Mouse (Mus musculus): ENCODE results near the gene Nlgn2.

The Nlgn2 gene

GRCm38 (mm10) chr11:69797924-69798323, 39.7 kb downstream of the Nlgn2 start:
- DNase-seq (ENCODE audit: extremely low spot score, low read depth, low spot score), result no peak

- no peak for DNase-seq (ENCODE audit: extremely low spot score, low read depth, low spot score)
Observed at GRCm38 (mm10) chr11:69795983-69796435, 41.6 kb downstream of the Nlgn2 start.

- peak; percentile 61 for DNase-seq (ENCODE audit: extremely low spot score, low read depth, low spot score)
Observed at GRCm38 (mm10) chr11:69795168-69795982, 42.2 kb downstream of the Nlgn2 start, which contains the start of gene Chrnb1. Gene Chrnb1, minus strand, starts transcription at chr11:69795943.

- no peak for DNase-seq (ENCODE audit: extremely low spot score, low read depth, low spot score)
Observed at GRCm38 (mm10) chr11:69793429-69793828, 44.2 kb downstream of the Nlgn2 start.

DNA sequence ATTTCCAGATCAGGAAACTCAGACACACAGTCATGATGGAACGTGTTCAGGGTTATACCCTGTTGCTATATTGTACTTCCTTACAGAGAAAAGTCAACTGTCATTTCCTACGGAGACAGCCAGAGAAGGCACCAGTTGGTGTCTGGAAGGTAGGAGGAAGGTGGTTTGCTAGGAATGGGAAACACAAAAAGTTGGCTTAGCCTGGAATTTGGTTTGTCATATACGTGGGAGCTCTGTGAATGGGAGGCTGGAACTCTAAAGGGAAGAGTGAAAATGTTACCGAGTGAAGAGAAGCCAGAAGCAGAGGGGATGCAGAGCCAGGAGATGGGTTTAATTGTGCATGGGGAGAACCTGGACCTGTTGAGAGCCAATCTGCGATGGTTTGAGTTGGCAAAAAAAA, 46.2 kb downstream of the Nlgn2 start:
- no peak for DNase-seq (ENCODE audit: extremely low spot score, low read depth, low spot score)

DNA sequence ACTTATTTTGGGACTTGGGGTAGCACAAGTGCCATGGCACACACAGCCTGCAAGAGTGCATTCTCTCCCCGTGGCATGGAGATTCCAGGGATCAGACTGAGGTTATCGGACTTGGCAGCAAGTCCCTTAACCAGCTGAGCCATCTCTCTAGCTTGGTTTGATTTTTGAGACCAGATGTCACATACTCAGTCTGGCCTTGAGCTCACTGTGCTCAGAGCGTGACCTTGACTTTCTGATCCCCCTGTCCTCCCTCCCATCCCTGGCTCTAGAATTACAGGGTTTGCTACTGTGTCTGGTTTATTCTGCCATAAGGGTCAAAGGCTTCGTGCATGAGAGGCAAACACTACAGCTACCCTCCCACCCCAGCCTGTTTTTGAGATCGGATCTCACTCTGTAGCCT, 48.2 kb downstream of the Nlgn2 start:
- DNase-seq (ENCODE audit: extremely low spot score, low read depth, low spot score), result no peak

GRCm38 (mm10) chr11:69787306-69787705, 50.3 kb downstream of the Nlgn2 start:
- DNase-seq (ENCODE audit: extremely low spot score, low read depth, low spot score), result no peak

DNA sequence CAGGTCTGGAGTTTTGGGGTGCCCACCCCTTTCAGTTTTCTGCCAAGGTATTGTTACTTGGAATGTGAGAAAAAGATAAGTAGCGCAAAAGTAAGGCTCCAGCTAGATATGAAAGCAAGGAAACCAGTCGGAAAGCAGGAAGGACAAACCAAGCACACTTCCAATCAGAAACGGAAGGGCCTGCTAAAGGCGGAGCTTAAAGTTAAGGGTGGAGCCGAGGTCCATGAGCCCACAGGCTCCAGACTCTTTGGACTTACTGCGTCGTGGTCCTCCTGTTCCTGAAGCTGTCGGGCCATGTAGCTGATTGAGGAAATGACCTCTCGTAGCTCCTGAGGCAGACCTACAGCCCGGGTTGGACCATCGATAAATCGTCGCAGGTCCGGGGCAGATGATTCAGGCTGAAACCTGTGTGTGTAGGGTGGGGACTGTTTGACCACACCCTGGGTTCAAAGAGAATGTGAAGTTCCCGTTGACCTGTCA, 52.8 kb downstream of the Nlgn2 start:
- no peak for DNase-seq (ENCODE audit: extremely low spot score, low read depth, low spot score)

DNA sequence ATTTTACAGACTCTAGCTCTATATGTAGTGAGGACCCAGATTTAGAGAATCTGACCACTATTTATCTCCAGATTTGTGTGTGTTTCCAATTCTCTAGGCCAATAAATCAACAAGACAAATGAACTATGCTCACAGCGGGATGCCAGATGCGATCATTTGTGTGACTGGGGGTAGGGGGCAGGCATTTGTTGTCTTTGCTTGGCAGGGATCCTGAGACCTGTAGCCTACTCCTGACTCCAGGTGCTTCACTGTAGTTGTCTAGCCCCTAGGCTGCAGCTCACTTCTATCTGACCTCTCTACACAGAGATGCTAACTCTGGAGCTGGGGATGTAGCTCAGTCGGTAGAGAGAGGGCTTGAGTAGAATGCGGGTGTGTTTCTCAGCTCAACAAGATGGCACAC, 55.8 kb downstream of the Nlgn2 start:
- no peak for DNase-seq (ENCODE audit: extremely low spot score, low read depth, low spot score)

GRCm38 (mm10) chr11:69778985-69779384, 58.6 kb downstream of the Nlgn2 start:
- DNase-seq (ENCODE audit: extremely low spot score, low read depth, low spot score), result no peak

- DNase-seq (ENCODE audit: extremely low spot score, low read depth, low spot score), result no peak
Observed at GRCm38 (mm10) chr11:69778258-69778982, 59.2 kb downstream of the Nlgn2 start.

GRCm38 (mm10) chr11:69777504-69778257, 59.9 kb downstream of the Nlgn2 start:
- no peak for DNase-seq (ENCODE audit: extremely low spot score, low read depth, low spot score)

DNA sequence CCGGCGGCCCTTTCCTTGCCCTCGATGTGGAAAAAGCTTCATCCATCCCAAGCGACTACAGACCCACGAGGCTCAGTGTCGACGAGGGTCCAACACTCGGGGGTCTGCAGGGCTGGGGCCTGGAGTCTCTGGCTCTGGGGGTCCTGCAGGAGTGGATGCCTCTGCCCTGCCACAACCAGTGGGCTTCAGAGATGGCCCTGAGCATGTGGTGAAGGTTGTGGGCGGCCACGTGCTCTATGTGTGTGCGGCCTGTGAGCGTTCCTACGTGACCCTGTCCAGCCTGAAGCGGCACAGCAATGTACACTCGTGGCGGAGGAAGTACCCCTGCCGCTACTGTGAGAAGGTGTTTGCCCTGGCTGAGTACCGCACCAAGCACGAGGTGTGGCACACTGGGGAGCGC, 61.1 kb downstream of the Nlgn2 start:
- DNase-seq (ENCODE audit: extremely low spot score, low read depth, low spot score), result no peak

- no peak for DNase-seq (ENCODE audit: extremely low spot score, low read depth, low spot score)
Observed at GRCm38 (mm10) chr11:69775716-69776115, 61.9 kb downstream of the Nlgn2 start.

GRCm38 (mm10) chr11:69774961-69775360, 62.6 kb downstream of the Nlgn2 start:
- no peak for DNase-seq (ENCODE audit: extremely low spot score, low read depth, low spot score)
